Mouse (Mus musculus) kidney, postnatal 0 days (tissue): ENCODE measurements around the gene Tollip. TPM values are rescaled to one million over a fixed set of nuclear protein-coding genes. Genes with fewer than 3 reads are reported as not detected.
A peak's percentile ranks its signal among the peaks of the same experiment; 100 is the strongest.
"Not testable (repeated sequence)": the region's sequence is repeated elsewhere in the genome, so short reads cannot be mapped to it uniquely, and the experiment has no call there.

Source experiments
- ATAC-seq: fragments of 200-750 bp; cut with Nextera tagmentation; replicated peaks from 2 replicates; pipeline ENCODE4 v1.8.0; 2017; ENCODE audit warnings: low read depth, moderate number of reproducible peaks, moderate TSS enrichment, moderate library complexity; ENCODE audit not compliant: low FRiP score
- DNase-seq: peaks from one replicate; pipeline ENCODE4 v3.0.0-alpha.2; 2016; ENCODE audit warnings: low spot score
- H3K27ac ChIP-seq: fragments of 300-500 bp; sonication (generic); 2 replicates; pipeline ENCODE4 v1.5.1; 2014; ENCODE audit warnings: mild to moderate bottlenecking
- H3K27me3 ChIP-seq: fragments of 300-500 bp; sonication (generic); 2 replicates; pipeline ENCODE4 v1.6.1; 2014; ENCODE audit warnings: low read length, mixed read lengths; ENCODE audit not compliant: insufficient read depth
- H3K36me3 ChIP-seq: fragments of 300-500 bp; sonication (generic); 2 replicates; pipeline ENCODE4 v1.6.1; 2014; ENCODE audit warnings: low read length, mixed read lengths; ENCODE audit not compliant: insufficient read depth
- H3K4me1 ChIP-seq: fragments of 300-500 bp; sonication (generic); replicated peaks from 2 replicates; pipeline ENCODE4 v1.6.1; 2014; ENCODE audit warnings: antibody characterized with exemption, low read length, mixed read lengths; ENCODE audit not compliant: insufficient read depth
- H3K4me2 ChIP-seq: fragments of 300-500 bp; sonication (generic); 2 replicates; pipeline ENCODE4 v1.6.1; 2014; ENCODE audit warnings: mild to moderate bottlenecking, low read length, moderate library complexity, mixed read lengths
- H3K4me3 ChIP-seq: fragments of 300-500 bp; sonication (generic); replicated peaks from 2 replicates; pipeline ENCODE4 v1.5.1; 2014; ENCODE audit warnings: low read depth, low read length
- H3K9ac ChIP-seq: fragments of 300-500 bp; sonication (generic); 2 replicates; pipeline ENCODE4 v1.6.1; 2014; ENCODE audit warnings: low read depth, low read length
- H3K9me3 ChIP-seq: fragments of 300-500 bp; sonication (generic); replicated peaks from 2 replicates; pipeline ENCODE4 v1.6.1; 2016; ENCODE audit warnings: low read length, inconsistent platforms, mixed read lengths
- CTCF ChIP-seq: IDR thresholded peaks from 2 replicates; pipeline ENCODE4 v1.5.1; 2016; ENCODE audit warnings: antibody characterized with exemption, low read depth, mild to moderate bottlenecking, moderate library complexity
- WGBS: fragments of 180-500 bp; shearing (Covaris S2); extraction: QIAGEN DNeasy Blood & Tissue Kit; methylation state at CpG from one replicate; pipeline ENCODE4 v1.1.7; 2014; 5-methylcytosine and 5-hydroxymethylcytosine counted together
- polyA plus RNA-seq: library from polyadenylated mRNA; unstranded; fragments of >200 nt; fragmentation: Nextera tagmentation; extraction: Ambion mirVana; gene quantifications from 2 replicates; pipeline ENCODE4 v1.2.1, GENCODE M21; 2015

The Tollip gene
- polyA plus RNA-seq, 1 experiment from 2014 or later = 35.0 TPM

DNA sequence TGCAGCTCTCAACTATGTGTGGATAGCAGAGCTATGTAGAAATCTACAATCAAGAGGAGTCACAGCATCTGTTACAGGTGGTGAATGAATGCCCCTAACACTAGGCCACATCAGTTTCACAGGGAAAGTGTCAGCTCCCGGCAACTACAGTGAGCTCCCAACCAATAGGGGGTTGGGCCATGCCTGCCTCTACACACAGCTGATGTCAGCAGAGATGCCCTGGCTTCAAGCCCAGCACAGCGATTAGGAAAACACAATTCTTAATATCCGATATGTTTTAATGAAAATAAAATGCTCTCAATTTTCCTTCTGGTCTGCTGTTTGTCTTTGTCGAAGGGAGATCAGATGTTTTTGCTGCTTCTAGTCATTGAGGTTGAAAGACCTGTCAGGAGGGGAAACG is 25.1 kb upstream of the Tollip start:
- Histone ChIP-seq H3K27me3 (peaks cover 10% of the 10 kb centered on the region), H3K27ac (no peak overlapping the region), H3K4me1 (no peaks in the 10 kb centered on the region), H3K36me3 (no peaks in the 10 kb centered on the region), H3K9ac (no peak overlapping the region), H3K9me3 (no peaks in the 10 kb centered on the region), H3K4me3 (no peak overlapping the region), H3K4me2 (no peak overlapping the region)
- no peak for TF ChIP-seq CTCF
- DNase-seq = no peak
- ATAC-seq = no peak
- WGBS = 69% methylated on average over 5 of the region's 5 CpGs

DNA sequence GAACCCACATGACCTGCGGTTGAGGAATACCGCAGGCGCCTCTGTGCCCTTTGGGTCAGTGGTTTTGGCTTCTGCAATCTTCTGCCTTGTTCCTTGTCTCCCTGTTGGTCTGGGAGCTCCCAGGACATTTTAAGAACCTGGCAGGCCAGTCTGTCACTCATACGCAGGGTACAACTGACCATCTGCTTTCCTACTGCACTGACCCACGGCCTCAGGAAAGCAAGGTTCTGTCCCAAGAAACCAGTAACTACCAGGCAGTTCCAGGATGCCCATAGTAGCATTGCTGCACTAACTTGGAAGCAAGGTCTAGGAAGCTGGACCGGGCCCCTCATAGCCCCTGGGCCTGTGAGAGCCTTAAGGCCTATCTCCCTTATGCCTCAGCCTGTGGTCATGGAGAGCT is 16.6 kb upstream of the Tollip start:
- Histone ChIP-seq H3K27me3 (no peaks in the 10 kb centered on the region), H3K27ac (no peak overlapping the region), H3K9ac (no peak overlapping the region), H3K4me2 (no peak overlapping the region), H3K4me1 (no peaks in the 10 kb centered on the region), H3K4me3 (no peak overlapping the region), H3K9me3 (no peaks in the 10 kb centered on the region), H3K36me3 (no peaks in the 10 kb centered on the region)
- no peak for ATAC-seq
- no peak for TF ChIP-seq CTCF
- no peak for DNase-seq
- 91% methylated on average over 6 of the region's 6 CpGs for WGBS

DNA sequence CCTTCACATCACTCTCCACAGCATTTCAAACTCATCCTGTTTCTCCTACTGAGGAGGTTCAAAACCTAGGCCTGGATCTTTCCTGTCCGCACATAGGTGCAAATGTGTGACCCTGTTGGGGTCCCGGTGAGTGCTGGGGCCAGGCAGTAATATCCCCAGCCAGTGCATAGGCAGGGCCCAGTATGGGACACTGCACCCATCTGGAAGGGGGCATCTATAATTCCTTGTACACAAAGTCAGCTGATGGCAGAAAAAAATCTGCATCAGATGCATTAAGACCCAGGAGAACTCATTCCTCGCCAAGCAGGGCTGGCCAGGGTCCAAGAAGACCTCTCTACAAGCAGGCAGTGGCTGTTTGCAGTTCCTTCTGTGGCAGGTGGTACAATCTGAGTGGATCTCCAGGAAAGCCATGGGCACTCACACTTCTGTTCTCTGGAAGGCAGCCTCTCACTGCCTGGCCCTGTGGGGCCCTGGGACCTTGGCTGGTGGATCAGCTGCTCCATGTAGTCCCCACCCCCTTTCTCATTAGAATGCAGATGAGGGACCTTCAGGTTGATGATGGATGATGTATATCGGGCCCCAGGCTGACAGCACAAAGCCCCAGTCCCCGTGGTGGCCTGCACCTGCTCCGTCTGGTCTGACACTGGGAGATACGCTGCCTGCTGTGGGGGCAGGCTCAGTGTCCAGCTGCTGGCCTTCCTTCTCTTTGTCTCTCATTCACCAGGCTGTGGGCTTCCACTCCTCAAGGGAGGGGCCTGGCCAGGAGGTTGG is 16.0 kb upstream of the Tollip start:
- Histone ChIP-seq H3K27ac (no peak overlapping the region), H3K27me3 (no peaks in the 10 kb centered on the region), H3K4me1 (no peaks in the 10 kb centered on the region), H3K4me3 (no peak overlapping the region), H3K4me2 (no peak overlapping the region), H3K9me3 (no peaks in the 10 kb centered on the region), H3K9ac (no peak overlapping the region), H3K36me3 (no peaks in the 10 kb centered on the region)
- TF ChIP-seq CTCF = no peak
- WGBS = 61% methylated on average over 7 of the region's 7 CpGs
- no peak for DNase-seq
- ATAC-seq = no peak

DNA sequence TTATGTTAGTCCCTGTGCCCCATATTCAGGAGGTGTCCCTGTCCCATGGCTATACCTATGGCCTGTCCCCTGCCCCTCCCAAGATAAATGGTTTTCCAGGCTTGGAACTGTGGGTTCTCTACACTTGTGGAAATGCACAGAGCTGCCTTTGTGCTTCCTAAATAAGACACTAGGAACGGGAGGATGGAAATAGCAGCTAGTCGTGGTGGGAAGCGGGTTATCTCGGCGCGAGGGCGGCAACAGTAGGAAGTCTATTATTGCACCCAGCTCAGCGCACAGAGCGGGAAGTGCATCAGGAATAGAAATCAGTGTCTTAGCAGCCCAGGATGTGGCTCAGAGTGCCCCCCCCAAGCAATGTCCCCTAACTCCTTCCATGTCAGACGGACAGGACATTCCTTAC is 10.3 kb upstream of the Tollip start:
- ATAC-seq = no peak
- H3K36me3 ChIP-seq = no peaks in the 10 kb centered on the region
- H3K9me3 ChIP-seq = no peaks in the 10 kb centered on the region
- DNase-seq = no peak
- H3K27ac ChIP-seq = no peak overlapping the region
- no peak overlapping the region for H3K9ac ChIP-seq
- TF ChIP-seq CTCF = no peak
- H3K4me3 ChIP-seq = no peak overlapping the region
- no peak overlapping the region for H3K4me2 ChIP-seq
- no peaks in the 10 kb centered on the region for H3K4me1 ChIP-seq
- WGBS = 74% methylated on average over 10 of the region's 10 CpGs
- H3K27me3 ChIP-seq = no peaks in the 10 kb centered on the region

DNA sequence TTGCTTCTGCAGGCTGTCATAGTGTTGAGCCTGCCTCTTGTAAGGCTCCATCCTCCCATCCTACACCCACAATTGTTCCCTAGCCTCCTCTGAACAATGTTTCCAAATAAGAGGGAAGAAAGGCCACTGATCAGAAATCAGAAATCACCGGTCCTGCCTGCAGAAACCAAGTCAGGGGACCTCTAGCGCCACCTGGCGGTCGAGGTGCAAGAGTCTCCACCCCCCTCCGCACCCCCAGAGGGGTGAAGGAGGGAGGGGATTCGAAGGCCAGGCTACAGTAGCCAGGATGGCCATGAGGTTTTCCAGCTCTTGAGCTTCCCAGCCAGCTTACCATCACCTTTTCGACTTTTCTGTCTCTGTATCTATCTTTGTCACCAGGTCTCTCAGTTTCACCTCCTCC is 6.6 kb upstream of the Tollip start:
- Histone ChIP-seq H3K9me3 (no peaks in the 10 kb centered on the region), H3K4me2 (no peak overlapping the region), H3K4me3 (no peak overlapping the region), H3K9ac (no peak overlapping the region), H3K4me1 (no peaks in the 10 kb centered on the region), H3K27ac (no peak overlapping the region), H3K36me3 (no peaks in the 10 kb centered on the region), H3K27me3 (no peaks in the 10 kb centered on the region)
- ATAC-seq (no peak), DNase-seq (peak; percentile 73)
- WGBS = 9% methylated on average over 7 of the region's 7 CpGs
- peak; percentile 93 for TF ChIP-seq CTCF

DNA sequence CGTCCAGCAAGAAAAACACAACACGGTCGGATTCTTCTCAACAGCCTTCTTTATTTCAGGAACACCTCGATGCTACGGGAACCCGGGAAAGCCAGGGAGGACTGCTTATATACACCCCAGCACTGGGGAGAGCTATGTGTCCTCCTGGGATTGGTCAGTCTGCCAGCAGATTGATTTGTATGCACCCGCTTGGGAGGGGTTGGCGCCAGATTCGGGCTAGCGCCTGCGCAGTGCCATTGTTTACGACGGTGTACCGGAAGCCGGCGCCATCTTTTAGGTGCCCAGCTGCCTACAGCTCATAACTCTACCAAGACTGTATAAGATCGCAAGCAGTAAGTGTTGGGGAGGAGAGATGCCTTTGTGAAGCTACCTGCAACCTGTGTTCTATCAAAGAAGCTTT is 5.8 kb upstream of the Tollip start:
- H3K27ac ChIP-seq, H3K4me2 ChIP-seq, H3K4me3 ChIP-seq, H3K4me1 ChIP-seq, H3K36me3 ChIP-seq, DNase-seq, H3K9ac ChIP-seq, ATAC-seq, H3K9me3 ChIP-seq, H3K27me3 ChIP-seq: not testable (repeated sequence)
- WGBS = 91% methylated on average over 17 of the region's 17 CpGs

DNA sequence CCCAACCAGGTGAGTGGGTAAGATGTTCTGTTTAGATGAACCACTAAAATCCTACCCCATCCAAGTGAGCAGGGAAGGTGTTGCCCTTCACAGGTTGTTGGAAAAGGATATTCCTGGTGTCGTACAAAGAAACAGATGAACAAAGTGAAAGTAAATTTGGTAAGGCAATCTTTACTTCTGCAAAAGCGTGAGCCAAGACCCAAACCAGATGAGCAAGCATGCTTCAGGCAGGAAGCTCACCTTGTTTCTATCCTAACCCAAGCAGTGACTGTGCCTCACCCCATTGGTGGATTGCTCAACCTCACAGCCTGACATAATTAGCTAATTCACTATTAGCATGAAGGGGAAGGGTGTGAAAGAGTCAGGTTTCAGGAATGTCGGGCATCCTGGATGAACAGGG is 7.0 kb downstream of the Tollip start:
- 53% methylated on average over 3 of the region's 3 CpGs for WGBS
- DNase-seq (no peak), ATAC-seq (no peak)
- 0 out of 2 replicates have a peak, but pooled peaks cover 3% of the 10 kb centered on the region for H3K27me3 ChIP-seq
- no peak overlapping the region for H3K4me3 ChIP-seq
- no peak overlapping the region for H3K27ac ChIP-seq
- no peaks in the 10 kb centered on the region for H3K36me3 ChIP-seq
- H3K9me3 ChIP-seq = no peaks in the 10 kb centered on the region
- H3K9ac ChIP-seq = no peak overlapping the region
- no peak for TF ChIP-seq CTCF
- H3K4me1 ChIP-seq = no peaks in the 10 kb centered on the region
- H3K4me2 ChIP-seq = no peak overlapping the region
